Mouse (Mus musculus) cerebellum, postnatal 25 days (tissue): Measurements from ENCODE around the gene Mecp2.

Experiments used
- DNase-seq, 2 experiments: peaks; one replicate each; pipeline ENCODE4 v3.0.0; 2021; ENCODE audit warnings: mixed read lengths in 2 of 2

Mecp2 gene

GRCm38 (mm10) chrX:74008063-74008462, 127.1 kb downstream of the Mecp2 start:
- DNase-seq = no peak

DNA sequence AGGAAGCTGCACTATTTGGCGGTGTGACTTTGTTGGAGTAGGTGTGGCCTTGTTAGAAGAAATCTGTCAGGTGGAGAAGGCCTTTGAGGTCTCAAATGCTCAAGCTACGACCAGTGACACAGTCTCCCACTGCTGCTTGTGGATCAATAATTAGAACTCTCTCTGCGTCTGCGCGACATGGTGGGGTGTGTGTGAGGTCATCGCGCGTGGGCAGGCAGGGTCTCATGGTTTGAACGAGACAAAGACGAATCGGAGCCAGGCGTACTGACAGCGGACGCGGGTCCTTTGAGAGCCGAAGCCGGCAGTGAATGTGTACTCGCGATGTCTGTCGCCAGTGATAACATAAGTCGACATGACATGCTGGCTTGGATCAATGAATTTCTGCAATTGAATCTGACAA, 128.8 kb downstream of the Mecp2 start:
- no peak for DNase-seq

DNA sequence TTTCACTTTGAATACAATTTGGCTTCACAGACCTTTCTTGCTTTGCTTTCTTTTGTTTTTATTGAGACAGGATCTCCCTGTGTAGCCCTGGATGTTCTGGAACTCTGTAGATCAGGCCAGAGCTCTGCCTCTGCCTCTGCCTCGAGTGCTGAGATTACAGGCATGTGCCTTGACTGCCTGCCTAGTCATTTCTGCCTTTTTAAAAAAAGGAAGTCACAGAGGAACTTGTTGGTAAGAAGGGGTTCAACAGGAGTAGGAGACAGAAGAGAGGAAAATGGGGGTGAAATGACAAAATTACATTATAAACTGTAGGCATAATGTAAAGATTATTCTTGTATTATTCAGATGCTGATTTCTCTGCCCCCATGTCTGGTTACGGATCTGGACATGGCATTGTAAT, 131.5 kb downstream of the Mecp2 start:
- DNase-seq = no peak

GRCm38 (mm10) chrX:74001024-74001423, 134.1 kb downstream of the Mecp2 start:
- no peak for DNase-seq

- DNase-seq = no peak
These were observed 136.0 kb downstream of the Mecp2 start for GRCm38 (mm10) chrX:73998911-73999869.

DNA sequence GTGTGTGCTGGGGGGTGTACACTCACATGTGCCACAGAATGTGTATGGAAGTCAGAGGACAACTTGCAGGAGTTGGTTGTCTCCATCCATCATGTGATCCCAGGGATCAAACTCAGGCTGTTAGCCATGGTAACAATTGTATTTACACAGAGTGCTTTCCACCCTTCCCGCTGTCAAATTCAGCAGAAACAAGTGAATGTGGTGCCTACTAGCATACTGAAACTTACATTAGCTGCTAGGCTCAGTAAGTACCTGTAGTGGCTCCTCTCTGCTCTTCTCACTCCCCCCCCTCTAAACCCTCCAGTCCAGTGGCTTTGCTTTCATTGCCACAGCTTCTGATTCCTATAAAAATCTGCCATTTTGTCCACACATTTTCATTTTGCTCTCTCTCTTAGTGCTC, 157.4 kb downstream of the Mecp2 start:
- no peak for DNase-seq
